Mouse (Mus musculus): ENCODE results near the gene Epn2. TPM values are rescaled to one million over a fixed set of nuclear protein-coding genes. Genes with fewer than 3 reads are reported as not detected.
"Not testable (repeated sequence)": the region's sequence is repeated elsewhere in the genome, so short reads cannot be mapped to it uniquely, and the experiment has no call there.

Epn2 gene
- polyA plus RNA-seq, 1 experiment, result 107 TPM

DNA sequence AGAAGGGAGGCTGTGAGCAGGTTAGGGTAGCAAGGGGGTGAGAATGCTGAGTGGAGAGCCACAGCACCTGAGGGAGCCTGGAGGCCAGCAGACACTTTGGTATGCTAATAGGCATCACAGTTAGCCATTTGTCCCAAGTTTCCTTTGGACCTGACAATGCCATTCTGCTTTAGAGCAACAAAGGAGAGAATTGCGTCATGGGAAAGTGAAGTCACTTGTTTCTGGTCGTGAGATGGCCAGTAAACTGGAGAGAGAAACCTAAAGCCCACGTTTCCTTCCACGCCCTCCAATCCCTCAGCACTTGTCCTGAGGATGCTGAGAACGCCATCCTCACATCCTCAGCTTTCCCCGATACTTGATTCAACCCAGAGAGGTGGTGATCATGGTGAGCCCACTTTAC, 18.9 kb upstream of the Epn2 start:
- H3K27ac ChIP-seq (ENCODE audit: insufficient read depth, low read length), result no peak overlapping the region

DNA sequence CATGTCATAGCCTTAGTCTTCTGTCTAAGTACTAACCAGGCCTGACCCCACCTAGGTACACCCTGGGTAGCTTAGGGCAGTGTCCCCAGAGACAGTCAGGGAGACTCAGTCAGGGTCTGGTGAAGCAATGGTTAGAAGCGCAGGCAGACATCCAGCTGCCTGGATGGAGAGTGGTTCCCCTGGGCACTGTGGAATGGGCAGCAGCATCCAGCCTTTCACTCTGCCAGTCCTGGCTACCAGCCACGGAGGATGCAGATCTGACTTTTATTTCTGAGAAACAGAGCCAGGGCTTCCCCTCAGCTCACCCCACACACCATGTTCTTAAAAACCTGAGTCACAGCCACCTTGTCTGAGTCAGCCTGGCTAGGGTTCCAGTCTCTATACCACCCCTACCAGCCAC, 18.0 kb upstream of the Epn2 start:
- TF ChIP-seq POLR2A (IDR thresholded peaks at IDR 0.05; ENCODE audit: extremely low read depth, insufficient read depth, low read length), result no peak
- no peak for TF ChIP-seq CTCF (IDR thresholded peaks at IDR 0.05; ENCODE audit: extremely low read depth, insufficient read depth, low read length)
- Histone ChIP-seq H3K4me1 (ENCODE audit: control insufficient read depth, insufficient read depth, low read length) (peaks cover 5% of the 10 kb centered on the region), H3K27ac (ENCODE audit: insufficient read depth, low read length) (no peak overlapping the region), H3K4me3 (ENCODE audit: insufficient read depth, low read length) (no peak overlapping the region)

More for the DNA sequence above, 18.9 kb upstream of the Epn2 start:
- Histone ChIP-seq H3K4me3 (ENCODE audit: insufficient read depth, low read length) (no peak overlapping the region), H3K4me1 (ENCODE audit: control insufficient read depth, insufficient read depth, low read length) (peaks cover 5% of the 10 kb centered on the region)
- TF ChIP-seq POLR2A (IDR thresholded peaks at IDR 0.05; ENCODE audit: extremely low read depth, insufficient read depth, low read length) (no peak), CTCF (IDR thresholded peaks at IDR 0.05; ENCODE audit: extremely low read depth, insufficient read depth, low read length) (no peak)

DNA sequence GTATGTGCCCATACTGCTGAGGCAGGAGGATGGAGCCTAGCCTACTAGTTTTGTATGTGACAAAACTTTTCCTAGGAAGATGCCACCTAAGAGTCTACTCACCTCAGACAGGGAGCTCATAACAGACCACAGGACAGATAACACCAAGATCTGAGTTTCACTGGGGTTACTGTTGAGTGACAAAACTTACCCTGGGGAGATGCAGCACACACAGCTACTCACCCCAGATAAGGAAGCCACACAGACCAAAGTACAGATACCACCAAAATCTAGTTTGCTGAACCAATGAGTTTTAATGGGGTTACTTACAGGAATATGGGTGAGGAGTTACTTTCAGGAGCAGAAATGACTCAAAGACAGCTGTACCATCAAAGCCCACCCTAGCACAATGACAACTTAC, 13.6 kb upstream of the Epn2 start:
- no peak for TF ChIP-seq CTCF (IDR thresholded peaks at IDR 0.05; ENCODE audit: extremely low read depth, insufficient read depth, low read length)
- TF ChIP-seq POLR2A (IDR thresholded peaks at IDR 0.05; ENCODE audit: extremely low read depth, insufficient read depth, low read length), result no peak
- H3K4me1 ChIP-seq (ENCODE audit: control insufficient read depth, insufficient read depth, low read length), result peaks cover 5% of the 10 kb centered on the region

DNA sequence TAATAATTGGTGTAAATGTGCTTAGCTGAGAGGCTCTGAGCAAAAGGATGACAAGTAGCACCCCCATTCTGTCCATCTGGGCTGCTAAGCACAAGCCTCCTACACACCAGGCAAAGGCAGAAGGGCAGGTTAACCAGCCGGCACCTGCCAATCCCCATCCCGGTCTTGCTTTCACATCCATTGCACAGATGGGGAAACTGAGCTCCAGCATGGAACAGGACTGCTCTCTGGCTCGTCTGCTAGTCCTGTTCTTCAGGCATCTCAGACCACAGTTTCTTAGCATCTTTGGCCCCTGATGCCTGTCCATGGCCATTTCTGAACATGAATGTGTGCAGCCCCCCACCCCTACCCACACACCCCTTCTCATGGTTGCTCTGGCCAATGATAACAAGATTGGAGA, 12.6 kb upstream of the Epn2 start:
- H3K4me1 ChIP-seq (ENCODE audit: control insufficient read depth, insufficient read depth, low read length), result no peaks in the 10 kb centered on the region
- H3K4me3 ChIP-seq (ENCODE audit: insufficient read depth, low read length), result no peak overlapping the region
- no peak overlapping the region for H3K27ac ChIP-seq (ENCODE audit: insufficient read depth, low read length)
- no peak for TF ChIP-seq POLR2A (IDR thresholded peaks at IDR 0.05; ENCODE audit: extremely low read depth, insufficient read depth, low read length)

More for the DNA sequence above, 13.6 kb upstream of the Epn2 start:
- no peak overlapping the region for H3K4me3 ChIP-seq (ENCODE audit: insufficient read depth, low read length)
- H3K27ac ChIP-seq (ENCODE audit: insufficient read depth, low read length), result no peak overlapping the region

DNA sequence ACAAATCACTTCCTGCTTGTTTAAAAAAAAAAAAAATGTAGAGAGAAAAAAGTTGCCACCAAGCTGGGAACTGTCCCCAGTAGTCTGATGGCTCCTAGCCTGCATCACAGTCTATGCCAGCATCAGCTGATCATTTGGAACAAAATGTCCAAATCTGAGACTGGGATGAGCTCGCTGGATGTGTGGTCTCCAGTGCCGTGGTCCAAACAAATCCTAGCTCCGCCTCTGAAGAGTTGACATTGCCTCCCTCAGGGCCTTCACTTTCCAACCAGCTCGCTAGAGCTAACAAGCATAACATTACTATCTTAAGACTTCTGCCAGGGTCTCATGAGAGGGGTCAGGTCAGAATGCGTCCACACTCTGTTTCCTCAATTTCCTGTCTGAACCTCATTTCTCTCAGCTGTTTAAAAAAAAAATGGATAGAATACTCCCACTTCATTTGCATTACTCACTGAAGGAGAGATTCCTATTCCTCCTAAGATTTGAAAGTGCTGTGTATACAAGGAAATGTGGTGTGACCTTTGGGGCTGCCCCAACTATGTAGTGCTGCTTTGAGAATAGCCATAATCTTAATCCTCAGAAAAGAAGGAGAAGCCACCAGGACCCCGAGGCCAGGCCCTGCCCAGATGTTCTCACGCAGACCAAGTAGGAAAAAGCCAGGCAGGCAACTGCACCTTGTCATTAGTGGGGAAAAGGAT, 11.2 kb upstream of the Epn2 start:
- H3K4me1 ChIP-seq (ENCODE audit: control insufficient read depth, insufficient read depth, low read length), result no peaks in the 10 kb centered on the region
- no peak overlapping the region for H3K27ac ChIP-seq (ENCODE audit: insufficient read depth, low read length)
- TF ChIP-seq POLR2A (IDR thresholded peaks at IDR 0.05; ENCODE audit: extremely low read depth, insufficient read depth, low read length), result no peak
- no peak for TF ChIP-seq CTCF (IDR thresholded peaks at IDR 0.05; ENCODE audit: extremely low read depth, insufficient read depth, low read length)

DNA sequence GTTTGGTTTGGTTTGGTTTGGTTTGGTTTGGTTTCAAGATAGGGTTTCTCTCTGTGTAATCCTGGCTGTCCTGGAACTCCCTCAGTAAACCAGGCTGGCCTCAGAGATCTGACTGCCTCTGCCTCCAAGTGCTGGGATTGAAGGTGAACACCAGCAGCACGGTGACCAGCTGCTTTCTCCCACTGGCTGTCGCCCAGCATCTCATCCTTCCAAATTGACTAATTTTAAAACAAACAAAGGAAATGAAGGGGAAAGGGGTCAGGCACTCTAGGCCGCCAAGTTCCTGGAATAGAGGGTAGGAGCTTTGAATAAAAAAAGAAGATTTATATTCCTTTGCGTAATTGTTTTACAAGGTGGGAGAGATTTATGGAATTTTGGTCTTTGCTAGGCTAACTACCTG, 5.9 kb upstream of the Epn2 start:
- Histone ChIP-seq H3K4me3 (ENCODE audit: insufficient read depth, low read length) (no peak overlapping the region), H3K4me1 (ENCODE audit: control insufficient read depth, insufficient read depth, low read length) (no peaks in the 10 kb centered on the region), H3K27ac (ENCODE audit: insufficient read depth, low read length) (no peak overlapping the region)
- TF ChIP-seq POLR2A (IDR thresholded peaks at IDR 0.05; ENCODE audit: extremely low read depth, insufficient read depth, low read length) (no peak), CTCF (IDR thresholded peaks at IDR 0.05; ENCODE audit: extremely low read depth, insufficient read depth, low read length) (no peak)

More for the DNA sequence above, 11.2 kb upstream of the Epn2 start:
- H3K4me3 ChIP-seq (ENCODE audit: insufficient read depth, low read length), result no peak overlapping the region

DNA sequence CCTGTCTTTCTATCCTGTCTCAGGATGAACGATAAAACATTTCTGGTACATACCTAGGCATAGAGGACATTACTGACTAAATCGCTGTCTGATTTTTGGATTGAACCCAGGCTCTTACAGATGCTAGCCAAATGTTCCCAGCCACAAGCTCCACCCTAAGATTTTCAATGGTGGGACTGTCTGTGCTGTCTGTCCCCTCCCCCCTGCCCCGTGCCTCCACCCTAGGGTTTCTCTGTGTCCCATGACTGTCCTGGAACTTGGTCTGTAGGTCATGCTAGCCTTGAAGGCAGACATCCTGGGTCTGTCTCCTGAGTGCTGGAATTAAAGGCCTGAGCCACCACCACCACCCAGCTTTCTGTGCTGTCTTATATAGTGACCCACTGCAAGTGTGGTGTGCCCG, 5.3 kb upstream of the Epn2 start:
- TF ChIP-seq POLR2A (IDR thresholded peaks at IDR 0.05; ENCODE audit: extremely low read depth, insufficient read depth, low read length), result no peak
- no peak for TF ChIP-seq CTCF (IDR thresholded peaks at IDR 0.05; ENCODE audit: extremely low read depth, insufficient read depth, low read length)
- H3K4me3 ChIP-seq (ENCODE audit: insufficient read depth, low read length), result no peak overlapping the region
- H3K4me1 ChIP-seq (ENCODE audit: control insufficient read depth, insufficient read depth, low read length), result no peaks in the 10 kb centered on the region
- H3K27ac ChIP-seq (ENCODE audit: insufficient read depth, low read length), result no peak overlapping the region

DNA sequence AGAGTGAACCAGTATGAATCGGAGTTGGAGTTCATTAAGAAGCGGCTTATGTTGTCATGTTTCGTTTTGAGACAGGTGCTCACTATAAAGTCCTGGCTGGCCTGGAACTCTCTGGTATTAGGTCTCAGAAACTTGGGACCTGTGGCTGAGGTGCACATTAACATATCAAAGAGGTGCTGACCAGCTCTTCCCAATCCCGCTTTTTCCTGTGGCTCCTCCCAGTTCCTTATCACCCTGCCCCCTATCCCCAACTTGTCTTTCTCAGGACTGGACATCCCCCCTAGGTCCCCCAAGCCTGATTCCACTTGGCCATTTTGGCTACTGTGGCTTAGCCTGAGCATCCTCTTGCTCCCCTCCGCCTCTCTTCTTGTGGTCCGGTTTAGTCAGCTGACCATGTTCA, 4.6 kb upstream of the Epn2 start:
- TF ChIP-seq CTCF (IDR thresholded peaks at IDR 0.05; ENCODE audit: extremely low read depth, insufficient read depth, low read length) (no peak), POLR2A (IDR thresholded peaks at IDR 0.05; ENCODE audit: extremely low read depth, insufficient read depth, low read length) (no peak)

DNA sequence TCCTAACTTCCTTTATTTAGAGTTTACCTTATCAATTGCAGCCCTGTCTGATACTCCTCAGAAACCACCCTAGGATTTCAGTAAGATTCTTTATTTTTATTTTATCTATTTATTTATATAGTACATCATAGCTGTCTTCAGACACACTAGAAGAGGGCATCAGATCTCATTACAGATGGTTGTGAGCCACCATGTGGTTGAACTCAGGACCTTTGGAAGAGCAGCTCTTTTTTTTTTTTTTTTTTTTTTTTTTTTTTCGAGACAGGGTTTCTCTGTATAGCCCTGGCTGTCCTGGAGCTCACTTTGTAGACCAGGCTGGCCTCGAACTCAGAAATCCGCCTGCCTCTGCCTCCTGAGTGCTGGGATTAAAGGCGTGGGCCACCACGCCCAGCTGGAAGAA, 3.3 kb upstream of the Epn2 start:
- H3K4me1 ChIP-seq (ENCODE audit: control insufficient read depth, insufficient read depth, low read length), result not testable (repeated sequence)

More for the DNA sequence above, 4.6 kb upstream of the Epn2 start:
- Histone ChIP-seq H3K27ac (ENCODE audit: insufficient read depth, low read length) (no peak overlapping the region), H3K4me1 (ENCODE audit: control insufficient read depth, insufficient read depth, low read length) (no peaks in the 10 kb centered on the region), H3K4me3 (ENCODE audit: insufficient read depth, low read length) (no peak overlapping the region)

DNA sequence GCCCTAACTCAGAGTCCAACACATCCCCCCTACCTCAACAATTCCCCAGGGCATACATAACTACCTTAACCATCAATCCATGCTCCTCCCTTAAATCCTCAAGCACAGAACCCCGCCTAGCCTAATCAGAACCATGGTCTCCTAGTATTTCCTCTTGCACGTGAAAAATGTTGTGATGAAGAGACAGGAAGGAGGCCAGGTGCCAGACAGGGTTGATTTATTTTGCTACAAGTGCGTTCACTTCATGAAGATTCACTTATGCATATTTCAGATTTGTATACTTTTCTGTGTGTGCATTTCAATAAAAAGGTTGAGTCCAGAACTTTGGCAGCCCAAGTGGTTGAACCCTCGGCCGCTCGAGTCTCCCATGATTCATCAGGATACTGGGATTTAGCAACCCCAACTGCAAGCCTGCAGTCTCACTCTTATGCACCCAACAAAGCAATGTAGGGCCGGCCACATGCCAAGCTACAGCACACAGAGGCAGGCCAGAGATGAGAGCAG, 443 bp upstream of the Epn2 start:
- H3K27ac ChIP-seq (ENCODE audit: insufficient read depth, low read length), result peak overlapping the region; percentile 96; the same call in 1 of the 2 replicates

More for the DNA sequence above, 3.3 kb upstream of the Epn2 start:
- not testable (repeated sequence) for H3K4me3 ChIP-seq (ENCODE audit: insufficient read depth, low read length); H3K27ac ChIP-seq (ENCODE audit: insufficient read depth, low read length)

More for the DNA sequence above, 443 bp upstream of the Epn2 start:
- peak overlapping the region; percentile 92; the same call in 1 of the 2 replicates for H3K4me3 ChIP-seq (ENCODE audit: insufficient read depth, low read length)
- TF ChIP-seq CTCF (IDR thresholded peaks at IDR 0.05; ENCODE audit: extremely low read depth, insufficient read depth, low read length) (no peak), POLR2A (IDR thresholded peaks at IDR 0.05; ENCODE audit: extremely low read depth, insufficient read depth, low read length) (no peak)
- peaks cover 4% of the 10 kb centered on the region for H3K4me1 ChIP-seq (ENCODE audit: control insufficient read depth, insufficient read depth, low read length)
